Mouse (Mus musculus) left cerebral cortex, adult 8-10 months (tissue): Measurements from ENCODE around the gene Nefh. TPM values are rescaled to one million over a fixed set of nuclear protein-coding genes. Genes with fewer than 3 reads are reported as not detected.
A peak's percentile ranks its signal among the peaks of the same experiment; 100 is the strongest.

Experiments
- DNase-seq, 2 experiments: peaks; one replicate each; pipeline ENCODE4 v3.0.0; 2022; ENCODE audit warnings: low spot score in 2 of 2
- total RNA-seq, 4 experiments: library from RNA; stranded (reverse); gene quantifications; 2 replicates each; pipeline ENCODE4 v1.2.4; 2022

Nefh gene
- 10 to 100 TPM; 44.7 to 52.3 (median 48.7) TPM for total RNA-seq

- DNase-seq, result no peak
Measured at GRCm38 (mm10) chr11:4947813-4948174, at the start of gene Nefh. Nefh (minus strand) TSS chr11:4948064.

- no peak for DNase-seq
Measured at GRCm38 (mm10) chr11:4996621-4997199, 48.8 kb upstream of the Nefh start.

GRCm38 (mm10) chr11:4995676-4996075 is 47.8 kb upstream of the Nefh start:
- no peak for DNase-seq

- no peak for DNase-seq
Measured at GRCm38 (mm10) chr11:4992471-4992870, 44.6 kb upstream of the Nefh start.

- DNase-seq, result no peak
Measured at GRCm38 (mm10) chr11:4989187-4989586, 41.3 kb upstream of the Nefh start.

- no peak for DNase-seq
Measured at GRCm38 (mm10) chr11:4987487-4987852, 39.6 kb upstream of the Nefh start.

- DNase-seq, result peak; percentile 76 to 85
Measured at GRCm38 (mm10) chr11:4986695-4987486, 39.0 kb upstream of the Nefh start, which contains the start of gene Ap1b1. Ap1b1 (plus strand) TSS chr11:4986824.

- DNase-seq, result no peak
Measured at GRCm38 (mm10) chr11:4984799-4985198, 36.9 kb upstream of the Nefh start.

GRCm38 (mm10) chr11:4984249-4984648 is 36.4 kb upstream of the Nefh start:
- no peak for DNase-seq

GRCm38 (mm10) chr11:4983538-4983937 is 35.7 kb upstream of the Nefh start:
- DNase-seq, result no peak

- DNase-seq, result no peak
Measured at GRCm38 (mm10) chr11:4983010-4983409, 35.1 kb upstream of the Nefh start.

GRCm38 (mm10) chr11:4975623-4976022 is 27.8 kb upstream of the Nefh start:
- DNase-seq, result no peak

- no peak for DNase-seq
Measured at GRCm38 (mm10) chr11:4974376-4975122, 26.7 kb upstream of the Nefh start.

GRCm38 (mm10) chr11:4973871-4974256 is 26.0 kb upstream of the Nefh start:
- DNase-seq, result no peak

GRCm38 (mm10) chr11:4972967-4973870 is 25.4 kb upstream of the Nefh start:
- DNase-seq, result no peak

GRCm38 (mm10) chr11:4968376-4968775 is 20.5 kb upstream of the Nefh start:
- DNase-seq, result no peak

- no peak for DNase-seq
Measured at GRCm38 (mm10) chr11:4967549-4967948, 19.7 kb upstream of the Nefh start.

- no peak for DNase-seq
Measured at GRCm38 (mm10) chr11:4966888-4967287, 19.0 kb upstream of the Nefh start.

GRCm38 (mm10) chr11:4966325-4966724 is 18.5 kb upstream of the Nefh start:
- no peak for DNase-seq

- DNase-seq, result no peak
Measured at GRCm38 (mm10) chr11:4963099-4963808, 15.4 kb upstream of the Nefh start.

- peak in 1 of 2 experiments; percentile 50 for DNase-seq
Measured at GRCm38 (mm10) chr11:4953918-4954317, 6.1 kb upstream of the Nefh start.
